Mouse (Mus musculus) intestine, embryonic 16.5 days (tissue): ENCODE results near the gene Zranb3. TPM values are rescaled to one million over a fixed set of nuclear protein-coding genes. Genes with fewer than 3 reads are reported as not detected.

ENCODE experiments used
- ATAC-seq: fragments of 200-750 bp; cut with Nextera tagmentation; 2 replicates; pipeline ENCODE4 v1.8.0; 2017; ENCODE audit warnings: moderate TSS enrichment, moderate library complexity
- H3K27ac ChIP-seq: fragments of 300-500 bp; sonication (generic); 2 replicates; pipeline ENCODE4 v1.5.1; 2014; ENCODE audit warnings: mild to moderate bottlenecking, low read length
- H3K27me3 ChIP-seq: fragments of 300-500 bp; sonication (generic); replicated peaks from 2 replicates; pipeline ENCODE4 v1.6.1; 2014; ENCODE audit warnings: low read length, control low read depth, mixed read lengths; ENCODE audit not compliant: control insufficient read depth, insufficient read depth
- H3K36me3 ChIP-seq: fragments of 300-500 bp; sonication (generic); 2 replicates; pipeline ENCODE4 v1.6.1; 2014; ENCODE audit warnings: low read length, control low read depth; ENCODE audit not compliant: control insufficient read depth, insufficient read depth
- H3K4me1 ChIP-seq: fragments of 300-500 bp; sonication (generic); 2 replicates; pipeline ENCODE4 v1.6.1; 2014; ENCODE audit warnings: low read length, control low read depth, mixed read lengths; ENCODE audit not compliant: control insufficient read depth, insufficient read depth
- H3K4me2 ChIP-seq: fragments of 300-500 bp; sonication (generic); 2 replicates; pipeline ENCODE4 v1.6.1; 2014; ENCODE audit warnings: low read depth, low read length, control low read depth
- H3K4me3 ChIP-seq: fragments of 300-500 bp; sonication (generic); 2 replicates; pipeline ENCODE4 v1.5.1; 2014; ENCODE audit warnings: mild to moderate bottlenecking, low read length
- H3K9ac ChIP-seq: fragments of 300-500 bp; sonication (generic); 2 replicates; pipeline ENCODE4 v1.6.1; 2014; ENCODE audit warnings: low read depth, low read length
- H3K9me3 ChIP-seq: fragments of 300-500 bp; sonication (generic); 2 replicates; pipeline ENCODE4 v1.6.1; 2016; ENCODE audit warnings: low read length, control low read depth; ENCODE audit not compliant: control insufficient read depth
- WGBS: fragments of 180-500 bp; shearing (Covaris S2); extraction: QIAGEN DNeasy Blood & Tissue Kit; methylation state at CpG from one replicate; pipeline ENCODE4 v1.1.7; 2014; 5-methylcytosine and 5-hydroxymethylcytosine counted together
- polyA plus RNA-seq: library from polyadenylated mRNA; unstranded; fragments of >200 nt; fragmentation: Nextera tagmentation; extraction: Ambion mirVana; gene quantifications from 2 replicates; pipeline ENCODE4 v1.2.1, GENCODE M21; 2015

Gene Zranb3
- polyA plus RNA-seq, 1 experiment from 2014 or later = 5.4 TPM

DNA sequence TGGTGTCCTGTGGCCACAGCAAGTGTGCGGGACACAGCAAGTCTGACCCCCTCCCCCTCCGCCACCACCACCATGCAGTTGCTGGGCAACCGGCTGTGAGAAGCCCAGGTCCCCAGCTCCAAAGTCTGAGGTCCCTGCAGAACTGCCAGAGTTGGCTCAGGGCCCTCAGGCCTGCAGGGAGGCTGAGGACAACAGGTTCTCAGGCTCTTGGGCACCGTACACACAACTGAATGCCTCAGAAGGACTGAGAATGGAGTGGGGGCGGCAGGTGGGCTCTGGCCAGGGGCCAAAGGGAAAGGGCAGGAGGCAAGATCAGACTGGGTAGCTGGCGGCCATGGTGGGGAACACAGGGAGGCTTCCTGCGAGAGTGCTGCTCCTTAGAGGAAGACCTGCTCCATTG is 20.0 kb downstream of the Zranb3 start:
- Histone ChIP-seq H3K9me3 (no peaks in the 10 kb centered on the region), H3K4me2 (no peak overlapping the region), H3K27ac (no peak overlapping the region), H3K9ac (no peak overlapping the region), H3K4me1 (no peaks in the 10 kb centered on the region), H3K36me3 (no peaks in the 10 kb centered on the region), H3K27me3 (no peaks in the 10 kb centered on the region), H3K4me3 (no peak overlapping the region)
- WGBS = 82% methylated on average over 7 of the region's 7 CpGs
- peak; percentile 31; the same call in 1 of the 2 replicates for ATAC-seq

DNA sequence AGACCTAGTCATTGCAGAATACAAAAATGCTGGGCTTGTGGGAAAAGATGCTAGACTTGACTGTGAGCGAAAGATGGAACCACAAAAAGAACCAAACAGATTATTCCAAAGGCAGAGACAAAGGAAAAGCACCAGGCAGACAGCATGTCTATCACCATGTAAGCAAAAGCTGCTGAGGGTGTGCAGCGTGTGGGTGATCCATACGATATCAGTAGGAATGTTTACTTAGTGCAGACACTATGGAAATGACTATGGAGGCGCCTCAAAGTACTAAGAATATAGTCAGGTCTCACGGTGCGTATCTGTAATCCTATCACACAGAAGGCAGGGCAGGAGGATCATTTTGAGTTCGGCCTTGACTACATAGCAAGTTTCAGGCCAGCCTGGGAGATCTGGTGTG is 21.0 kb downstream of the Zranb3 start:
- Histone ChIP-seq H3K36me3 (no peaks in the 10 kb centered on the region), H3K4me2 (no peak overlapping the region), H3K9ac (no peak overlapping the region), H3K4me3 (no peak overlapping the region), H3K27ac (no peak overlapping the region), H3K9me3 (no peaks in the 10 kb centered on the region), H3K27me3 (no peaks in the 10 kb centered on the region), H3K4me1 (no peaks in the 10 kb centered on the region)
- no peak for ATAC-seq
- WGBS = 65% methylated on average over 7 of the region's 7 CpGs

DNA sequence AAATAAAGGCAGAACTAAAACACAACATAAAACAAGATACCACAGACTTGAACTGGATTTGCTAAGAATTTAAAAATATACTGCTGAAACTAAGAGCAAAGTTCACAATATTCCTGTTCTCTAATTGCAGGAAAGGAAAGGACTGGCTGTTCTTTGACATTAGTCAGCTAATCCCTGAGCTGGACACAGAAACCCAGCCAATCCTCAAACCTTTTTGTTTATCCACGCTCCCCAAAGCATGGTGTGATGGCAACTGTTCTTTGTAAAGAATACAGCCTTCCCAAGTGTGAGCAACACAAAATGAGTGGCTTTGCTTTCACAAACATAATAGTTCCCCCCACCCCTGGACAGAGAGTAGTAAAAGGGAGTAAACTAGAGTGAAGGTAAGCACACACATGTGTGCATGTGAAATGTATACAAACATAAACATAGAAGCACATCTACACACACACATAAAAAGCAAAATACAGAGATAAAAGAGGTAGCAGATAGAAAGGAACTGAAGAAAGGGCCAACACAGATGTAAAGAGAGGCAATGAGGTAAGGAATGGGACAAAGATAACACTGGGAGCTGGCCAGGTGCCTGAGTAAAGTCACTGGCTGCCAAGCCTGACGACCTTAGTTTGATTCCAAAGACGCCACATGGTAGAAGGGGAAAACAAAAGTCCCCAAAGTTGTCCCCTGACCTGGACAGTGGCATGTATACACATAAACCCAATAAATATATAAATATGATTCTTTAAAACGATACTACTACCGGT is 21.7 kb downstream of the Zranb3 start:
- Histone ChIP-seq H3K9me3 (no peaks in the 10 kb centered on the region), H3K4me2 (no peak overlapping the region), H3K4me3 (no peak overlapping the region), H3K9ac (no peak overlapping the region), H3K4me1 (no peaks in the 10 kb centered on the region), H3K27me3 (no peaks in the 10 kb centered on the region), H3K36me3 (no peaks in the 10 kb centered on the region), H3K27ac (no peak overlapping the region)
- ATAC-seq = no peak; the same call in 1 of the 2 replicates
- WGBS = 81% methylated on average over 5 of the region's 5 CpGs

DNA sequence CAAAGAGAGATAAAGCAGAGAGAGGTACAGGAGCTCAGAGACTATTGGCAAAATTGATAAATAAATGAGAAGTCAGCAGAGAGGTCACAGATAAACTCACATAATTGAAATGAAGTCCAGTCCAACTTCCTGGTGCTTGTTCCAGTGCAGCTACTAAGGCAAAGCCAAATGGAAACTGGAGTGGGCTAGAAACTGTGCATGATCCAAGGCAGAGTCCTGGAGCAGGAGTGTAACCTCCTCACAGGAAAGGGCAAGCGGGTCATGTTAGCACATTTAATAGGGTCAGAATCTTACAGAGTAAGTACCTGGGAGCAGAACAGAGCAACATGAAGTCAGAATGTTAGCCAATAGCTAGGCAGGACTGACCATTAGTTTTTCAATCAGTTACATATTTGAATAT is 24.2 kb downstream of the Zranb3 start:
- Histone ChIP-seq H3K4me3 (no peak overlapping the region), H3K4me2 (no peak overlapping the region), H3K27ac (no peak overlapping the region), H3K4me1 (no peaks in the 10 kb centered on the region), H3K9me3 (no peaks in the 10 kb centered on the region), H3K9ac (no peak overlapping the region), H3K36me3 (no peaks in the 10 kb centered on the region), H3K27me3 (no peaks in the 10 kb centered on the region)
- 98% methylated on average over 1 of the region's 1 CpGs for WGBS
- no peak for ATAC-seq

- 94% methylated on average over 2 of the region's 2 CpGs for WGBS
- Histone ChIP-seq H3K36me3 (no peaks in the 10 kb centered on the region), H3K27ac (no peak overlapping the region), H3K4me1 (no peaks in the 10 kb centered on the region), H3K27me3 (no peaks in the 10 kb centered on the region), H3K4me3 (no peak overlapping the region), H3K9me3 (no peaks in the 10 kb centered on the region), H3K4me2 (no peak overlapping the region), H3K9ac (no peak overlapping the region)
- no peak for ATAC-seq
Observed at GRCm38 (mm10) chr1:128077788-128078187, 25.1 kb downstream of the Zranb3 start.

GRCm38 (mm10) chr1:128076791-128077479 is 25.9 kb downstream of the Zranb3 start:
- 88% methylated on average over 8 of the region's 8 CpGs for WGBS
- H3K27me3 ChIP-seq = no peaks in the 10 kb centered on the region
- no peak overlapping the region for H3K27ac ChIP-seq
- no peaks in the 10 kb centered on the region for H3K36me3 ChIP-seq
- H3K9me3 ChIP-seq = no peaks in the 10 kb centered on the region
- H3K9ac ChIP-seq = no peak overlapping the region
- no peaks in the 10 kb centered on the region for H3K4me1 ChIP-seq
- ATAC-seq = no peak
- H3K4me2 ChIP-seq = no peak overlapping the region
- no peak overlapping the region for H3K4me3 ChIP-seq

- WGBS = 94% methylated on average over 6 of the region's 6 CpGs
- no peak overlapping the region for H3K4me2 ChIP-seq
- H3K4me1 ChIP-seq = no peaks in the 10 kb centered on the region
- H3K9ac ChIP-seq = no peak overlapping the region
- ATAC-seq = no peak
- H3K36me3 ChIP-seq = no peaks in the 10 kb centered on the region
- no peak overlapping the region for H3K27ac ChIP-seq
- H3K4me3 ChIP-seq = no peak overlapping the region
- H3K27me3 ChIP-seq = no peaks in the 10 kb centered on the region
- no peaks in the 10 kb centered on the region for H3K9me3 ChIP-seq
Observed at GRCm38 (mm10) chr1:128073051-128073450, 29.8 kb downstream of the Zranb3 start.

DNA sequence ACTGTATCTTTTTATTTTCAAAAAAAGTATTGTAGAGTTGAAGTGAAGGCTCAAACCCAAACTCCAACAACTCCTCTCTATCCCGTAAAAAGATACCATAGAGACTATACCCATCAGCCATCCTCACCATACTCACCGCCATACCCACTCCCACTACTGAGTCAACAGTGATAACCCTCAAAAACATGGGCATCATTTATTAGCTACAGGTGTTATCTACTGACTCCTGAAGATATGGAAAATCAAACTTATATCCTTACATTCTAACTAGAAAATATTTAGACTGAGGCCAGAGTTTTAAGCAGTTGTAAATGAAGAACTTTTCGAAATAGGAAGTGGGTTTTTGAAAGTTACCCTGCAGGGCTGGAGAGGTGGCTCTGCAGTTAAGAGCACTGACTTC is 32.8 kb downstream of the Zranb3 start:
- no peaks in the 10 kb centered on the region for H3K27me3 ChIP-seq
- no peak overlapping the region for H3K9ac ChIP-seq
- no peaks in the 10 kb centered on the region for H3K4me1 ChIP-seq
- ATAC-seq = no peak
- no peaks in the 10 kb centered on the region for H3K36me3 ChIP-seq
- no peak overlapping the region for H3K4me2 ChIP-seq
- H3K9me3 ChIP-seq = no peaks in the 10 kb centered on the region
- whole genome bisulfite sequencing = 96% methylated on average over 3 of the region's 3 CpGs
- no peak overlapping the region for H3K4me3 ChIP-seq
- no peak overlapping the region for H3K27ac ChIP-seq

- Histone ChIP-seq H3K36me3 (no peaks in the 10 kb centered on the region), H3K4me1 (no peaks in the 10 kb centered on the region), H3K4me2 (no peak overlapping the region), H3K9me3 (no peaks in the 10 kb centered on the region), H3K9ac (no peak overlapping the region), H3K27me3 (no peaks in the 10 kb centered on the region), H3K27ac (no peak overlapping the region), H3K4me3 (no peak overlapping the region)
- ATAC-seq = 0 out of 2 replicates have a peak, but pooled peaks have one; percentile 28
- WGBS = 72% methylated on average over 2 of the region's 2 CpGs
Observed at GRCm38 (mm10) chr1:128068945-128069397, 33.9 kb downstream of the Zranb3 start.
